Mouse (Mus musculus) bone marrow, adult 2 months (tissue): Measurements from ENCODE around the gene Mrs2.

Experiments
- CTCF ChIP-seq: fragments of 200-500 bp; IDR thresholded peaks from 2 replicates; pipeline ENCODE4 v1.5.1; 2011; ENCODE audit warnings: low read length, control low read depth; ENCODE audit not compliant: control insufficient read depth, insufficient read depth
- POLR2A ChIP-seq: fragments of 200-500 bp; IDR thresholded peaks from 2 replicates; pipeline ENCODE4 v1.6.1; 2011; ENCODE audit warnings: low read depth, mild to moderate bottlenecking, control low read depth, low read length, borderline replicate concordance; ENCODE audit not compliant: control insufficient read depth

- TF ChIP-seq CTCF (no peak), POLR2A (no peak)
Measured at GRCm38 (mm10) chr13:24952659-24953058, 67.5 kb downstream of the Mrs2 start.
